Mouse (Mus musculus): ENCODE measurements at regions not wholly inside any gene's neighbourhood (a gene's known extent, or its start where the extent isn't known, plus 50 kb on each side); places are given as distances from the start of the nearest gene placed in this dataset.

DNA sequence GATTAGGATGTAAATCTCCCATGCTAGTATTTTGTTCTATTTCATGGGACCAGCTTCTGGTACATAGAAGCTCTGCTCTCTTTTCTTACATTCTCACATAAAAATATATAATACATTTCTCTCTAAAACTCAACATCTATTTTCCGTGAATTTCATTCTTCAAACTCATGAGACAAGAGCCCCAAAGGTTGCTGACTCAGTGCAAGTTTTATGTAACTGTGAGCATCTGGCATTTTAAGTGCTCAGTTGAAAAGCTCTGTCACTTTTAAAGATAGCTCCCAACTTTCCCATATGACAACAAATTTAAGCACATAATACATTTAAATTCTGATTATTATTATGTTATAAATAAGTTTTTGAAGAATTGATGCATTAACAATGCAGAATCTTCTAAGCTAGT lies 268.5 kb downstream of the AW209491 start:
- H3K9me3 ChIP-seq = no peaks in the 10 kb centered on the region
- 76% methylated on average over 1 of the region's 1 CpGs for WGBS
- H3K4me2 ChIP-seq (replicated peaks) = no peak overlapping the region
- H3K36me3 ChIP-seq = no peaks in the 10 kb centered on the region
- no peaks in the 10 kb centered on the region for H3K4me1 ChIP-seq
- H3K9ac ChIP-seq = no peak overlapping the region
- no peak overlapping the region for H3K4me3 ChIP-seq
- H3K27ac ChIP-seq = no peak overlapping the region
- no peaks in the 10 kb centered on the region for H3K27me3 ChIP-seq (replicated peaks)
- no peak for ATAC-seq (ENCODE audit: low FRiP score, low read depth)

DNA sequence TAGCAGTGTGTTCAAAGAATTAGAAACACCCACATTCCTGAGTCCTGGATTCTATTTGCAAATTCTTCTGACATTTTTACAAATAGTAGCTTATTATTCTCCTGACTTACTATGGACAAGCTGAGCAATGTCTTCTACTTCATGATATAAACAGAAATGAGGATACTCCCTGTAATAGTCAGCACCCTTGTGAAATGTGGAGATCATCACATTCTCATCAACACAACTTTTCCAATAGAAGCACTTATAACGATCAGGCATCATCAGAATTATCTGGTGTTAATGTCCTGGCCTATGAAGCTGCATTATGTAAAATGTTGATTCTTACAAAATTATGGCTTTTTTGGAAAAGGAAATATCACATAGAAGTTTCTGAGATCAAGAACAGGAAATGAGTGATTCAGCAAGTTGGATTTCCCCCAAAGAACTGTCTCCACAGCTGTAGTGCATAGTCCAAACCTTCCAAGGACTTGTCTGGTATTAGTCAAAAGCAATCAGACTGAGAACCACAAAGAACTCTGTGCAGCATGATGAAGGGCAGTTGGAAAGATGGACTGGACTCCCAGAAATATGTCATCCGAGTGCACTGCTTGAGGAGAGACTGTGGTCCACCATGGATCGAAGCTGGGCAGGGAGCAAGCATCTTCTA lies 300.3 kb downstream of the AW209491 start:
- no peaks in the 10 kb centered on the region for H3K36me3 ChIP-seq
- no peaks in the 10 kb centered on the region for H3K27me3 ChIP-seq (replicated peaks)
- H3K27ac ChIP-seq = no peak overlapping the region
- no peaks in the 10 kb centered on the region for H3K9me3 ChIP-seq
- H3K4me2 ChIP-seq (replicated peaks) = no peak overlapping the region
- 87% methylated on average over 3 of the region's 3 CpGs for WGBS
- no peaks in the 10 kb centered on the region for H3K4me1 ChIP-seq
- H3K9ac ChIP-seq = no peak overlapping the region
- no peak overlapping the region for H3K4me3 ChIP-seq
- no peak for ATAC-seq (ENCODE audit: low FRiP score, low read depth)

DNA sequence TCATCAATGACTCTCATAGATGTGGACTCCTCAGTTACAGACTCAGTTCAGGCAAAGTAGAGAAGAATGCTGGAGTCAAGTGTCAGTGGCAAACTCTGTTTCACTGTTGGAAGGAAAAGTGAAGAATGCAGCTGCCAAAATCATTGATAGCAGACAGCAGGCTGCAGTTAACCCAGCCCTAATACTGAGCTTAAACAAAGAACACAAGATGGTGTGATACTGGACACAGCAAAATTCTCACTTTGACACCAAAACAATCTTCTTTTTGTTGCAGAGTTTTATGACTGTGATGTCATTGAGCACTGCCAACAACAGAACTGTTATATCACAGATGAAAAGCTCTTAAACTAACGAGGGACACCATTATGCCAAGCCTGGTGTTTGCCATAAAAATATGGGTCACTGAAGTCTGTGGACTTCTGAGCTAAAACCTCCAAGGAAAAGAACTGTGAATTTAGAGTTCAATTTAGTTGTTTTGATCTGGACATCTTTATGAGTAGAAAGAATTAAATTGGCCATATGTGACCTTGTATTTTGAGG lies 336.3 kb downstream of the AW209491 start:
- no peak for ATAC-seq (ENCODE audit: low FRiP score, low read depth)
- Histone ChIP-seq H3K9me3 (no peaks in the 10 kb centered on the region), H3K9ac (no peak overlapping the region), H3K4me1 (no peaks in the 10 kb centered on the region), H3K4me3 (no peak overlapping the region), H3K4me2 (replicated peaks) (no peak overlapping the region), H3K36me3 (no peaks in the 10 kb centered on the region), H3K27me3 (replicated peaks) (no peaks in the 10 kb centered on the region), H3K27ac (no peak overlapping the region)
- WGBS = 45% methylated on average over 1 of the region's 1 CpGs

DNA sequence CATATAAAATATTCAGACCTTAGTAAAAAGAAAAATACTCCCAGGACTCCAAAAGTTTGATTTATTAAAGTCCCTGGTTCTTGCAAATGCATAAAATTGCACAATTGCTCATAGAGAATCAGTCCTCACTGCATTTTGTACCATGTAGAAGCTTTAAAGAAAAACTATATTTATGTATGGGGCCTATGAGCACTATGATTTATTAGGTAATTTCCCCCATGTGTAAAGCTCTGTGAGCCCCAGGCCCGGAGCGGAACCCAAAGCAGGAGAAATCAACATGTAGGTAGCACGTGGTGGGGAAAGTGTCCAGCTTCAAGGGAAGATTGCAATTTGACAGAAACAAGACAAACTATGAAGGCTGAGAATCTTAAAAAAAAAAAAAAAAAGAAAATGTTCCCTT lies 372.7 kb downstream of the AW209491 start:
- Histone ChIP-seq H3K9ac (no peak overlapping the region), H3K27ac (no peak overlapping the region), H3K4me3 (no peak overlapping the region), H3K27me3 (replicated peaks) (no peaks in the 10 kb centered on the region), H3K4me2 (replicated peaks) (no peak overlapping the region), H3K9me3 (no peaks in the 10 kb centered on the region), H3K4me1 (no peaks in the 10 kb centered on the region), H3K36me3 (no peaks in the 10 kb centered on the region)
- ATAC-seq (ENCODE audit: low FRiP score, low read depth) = no peak
- 81% methylated on average over 3 of the region's 3 CpGs for WGBS

DNA sequence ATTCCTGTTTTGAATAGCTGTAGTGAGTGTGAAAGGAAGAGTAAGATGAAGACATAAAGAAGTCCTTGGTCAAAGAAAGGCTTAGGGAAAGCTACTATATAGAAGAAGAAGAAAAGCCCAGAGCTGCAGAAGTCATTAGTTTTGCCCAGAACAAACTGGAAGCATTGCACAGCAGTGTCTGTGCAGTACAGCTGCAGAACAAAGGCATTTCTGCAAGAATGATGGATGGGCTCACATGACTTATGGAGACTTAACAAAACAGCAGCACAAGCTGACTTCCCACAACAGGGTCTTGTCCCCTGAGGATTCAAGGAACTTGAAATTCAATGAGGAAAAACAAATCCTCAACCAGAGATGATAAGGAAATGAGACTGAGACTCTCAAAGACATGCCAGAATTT lies 381.7 kb downstream of the AW209491 start:
- H3K9ac ChIP-seq = no peak overlapping the region
- no peak overlapping the region for H3K4me2 ChIP-seq (replicated peaks)
- no peaks in the 10 kb centered on the region for H3K9me3 ChIP-seq
- H3K4me3 ChIP-seq = no peak overlapping the region
- peaks cover 4% of the 10 kb centered on the region; the same call in 1 of the 2 replicates for H3K4me1 ChIP-seq
- no peaks in the 10 kb centered on the region for H3K27me3 ChIP-seq (replicated peaks)
- no peak for ATAC-seq (ENCODE audit: low FRiP score, low read depth)
- H3K36me3 ChIP-seq = no peaks in the 10 kb centered on the region
- no peak overlapping the region for H3K27ac ChIP-seq

DNA sequence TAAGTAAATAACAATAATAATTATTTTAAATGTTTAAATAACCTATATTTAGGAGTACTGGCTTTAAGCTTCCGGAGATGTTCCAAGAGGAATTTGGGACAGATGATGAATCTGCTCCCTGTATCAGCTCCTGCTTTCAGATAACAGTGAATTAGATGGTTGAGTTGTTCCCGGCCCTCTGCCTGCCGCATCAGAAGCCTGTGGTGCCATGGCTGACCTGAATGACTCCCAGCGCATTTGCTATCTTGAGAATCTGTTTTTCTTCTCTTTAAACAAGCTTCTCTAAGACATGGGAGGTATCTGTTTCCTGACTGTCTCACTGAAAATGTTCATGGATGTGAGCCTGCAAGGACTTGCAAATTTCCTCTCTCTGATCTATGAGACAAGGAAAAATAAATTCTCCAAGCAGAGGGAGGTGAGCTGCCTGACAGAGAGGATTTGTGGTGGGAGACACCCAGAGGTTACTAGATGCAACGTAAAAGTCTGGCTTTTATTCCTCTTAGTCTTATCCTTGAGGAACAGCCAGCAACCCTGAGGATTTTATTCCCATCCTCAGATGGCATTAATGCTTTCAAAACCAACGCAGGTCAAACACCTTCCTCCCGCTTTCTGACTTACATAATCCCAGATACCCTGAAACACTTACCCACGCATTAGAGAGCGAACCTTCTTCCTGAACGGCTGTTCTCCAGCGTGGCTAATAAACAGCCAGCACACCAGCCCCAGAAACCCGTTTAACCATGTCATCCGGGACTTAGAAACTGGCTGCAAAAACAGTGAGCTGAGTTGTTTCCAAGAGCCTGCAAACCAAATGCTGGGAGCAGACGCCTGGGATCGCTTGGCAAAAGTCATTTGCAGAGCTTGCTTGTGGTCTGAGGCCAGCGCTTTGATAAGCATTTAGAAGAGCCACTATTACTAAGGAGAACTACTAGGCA lies 389.1 kb downstream of the AW209491 start:
- Histone ChIP-seq H3K27ac (no peak overlapping the region), H3K4me1 (no peaks in the 10 kb centered on the region), H3K9ac (no peak overlapping the region), H3K27me3 (replicated peaks) (no peaks in the 10 kb centered on the region), H3K36me3 (no peaks in the 10 kb centered on the region), H3K4me3 (no peak overlapping the region), H3K9me3 (no peaks in the 10 kb centered on the region), H3K4me2 (replicated peaks) (no peak overlapping the region)
- WGBS = 60% methylated on average over 16 of the region's 16 CpGs
- no peak for ATAC-seq (ENCODE audit: low FRiP score, low read depth)

DNA sequence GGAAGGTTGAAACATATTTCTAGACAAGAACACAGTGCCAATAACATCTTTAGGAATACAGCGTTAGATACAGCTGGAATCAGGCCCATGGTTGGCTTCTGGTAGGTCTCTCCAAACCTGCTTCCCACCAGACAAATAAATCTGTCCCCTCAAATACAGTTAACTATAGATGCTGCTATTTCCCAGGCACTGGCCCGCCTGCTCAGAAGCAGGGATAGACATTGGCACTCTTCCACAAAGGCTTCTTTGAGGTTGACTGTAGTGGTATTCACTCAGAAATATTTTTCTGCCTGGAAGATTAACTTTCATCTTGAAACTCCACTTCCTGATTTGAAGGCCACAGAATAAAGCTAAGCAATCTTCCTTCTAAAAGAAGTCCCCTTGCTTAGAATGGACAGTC lies 396.6 kb downstream of the AW209491 start:
- no peak overlapping the region for H3K4me2 ChIP-seq (replicated peaks)
- H3K27ac ChIP-seq = no peak overlapping the region
- no peak overlapping the region for H3K4me3 ChIP-seq
- no peak overlapping the region for H3K9ac ChIP-seq
- no peaks in the 10 kb centered on the region for H3K9me3 ChIP-seq
- no peaks in the 10 kb centered on the region for H3K36me3 ChIP-seq
- ATAC-seq (ENCODE audit: low FRiP score, low read depth) = no peak
- no peaks in the 10 kb centered on the region for H3K27me3 ChIP-seq (replicated peaks)
- 85% methylated on average over 2 of the region's 2 CpGs for WGBS
- H3K4me1 ChIP-seq = no peaks in the 10 kb centered on the region

DNA sequence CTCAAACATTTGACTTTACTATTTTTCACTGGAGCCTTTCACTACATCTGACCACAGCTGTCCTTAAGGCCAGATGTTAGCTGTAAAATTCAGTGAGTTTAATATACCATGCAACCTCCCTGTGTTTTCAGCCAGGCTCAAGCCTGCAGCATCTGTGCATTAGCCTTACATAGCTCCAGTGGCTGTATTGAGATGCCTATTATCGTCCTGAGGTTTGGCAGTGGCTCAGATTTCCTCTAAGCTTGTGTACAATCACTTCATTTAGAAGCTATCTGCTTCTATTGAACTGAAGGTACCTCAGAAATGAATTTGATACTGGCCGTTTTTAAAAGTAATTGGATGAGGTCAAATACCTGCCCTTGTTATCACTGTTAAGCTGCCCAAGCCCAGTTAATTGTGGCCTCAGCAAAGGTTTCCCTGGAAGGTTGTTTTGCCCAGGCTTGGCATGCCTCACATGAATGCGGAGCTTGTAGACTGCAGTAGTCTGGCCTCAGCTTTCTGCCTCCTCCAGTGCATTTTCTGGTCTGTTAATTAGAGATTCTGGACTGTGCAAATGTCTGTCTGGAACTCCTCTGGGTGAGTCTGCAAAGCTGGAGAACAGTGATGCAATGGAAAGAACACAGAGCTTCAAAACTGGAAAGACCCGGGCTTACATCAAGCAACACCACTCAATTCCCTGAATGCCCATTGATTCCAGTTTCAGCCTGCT lies 410.2 kb upstream of the Gli3 start:
- Histone ChIP-seq H3K4me2 (replicated peaks) (no peak overlapping the region), H3K36me3 (no peaks in the 10 kb centered on the region), H3K4me1 (no peaks in the 10 kb centered on the region), H3K27me3 (replicated peaks) (no peaks in the 10 kb centered on the region), H3K9ac (no peak overlapping the region), H3K9me3 (no peaks in the 10 kb centered on the region), H3K27ac (no peak overlapping the region), H3K4me3 (no peak overlapping the region)
- WGBS = 70% methylated on average over 4 of the region's 4 CpGs
- no peak for ATAC-seq (ENCODE audit: low FRiP score, low read depth)

DNA sequence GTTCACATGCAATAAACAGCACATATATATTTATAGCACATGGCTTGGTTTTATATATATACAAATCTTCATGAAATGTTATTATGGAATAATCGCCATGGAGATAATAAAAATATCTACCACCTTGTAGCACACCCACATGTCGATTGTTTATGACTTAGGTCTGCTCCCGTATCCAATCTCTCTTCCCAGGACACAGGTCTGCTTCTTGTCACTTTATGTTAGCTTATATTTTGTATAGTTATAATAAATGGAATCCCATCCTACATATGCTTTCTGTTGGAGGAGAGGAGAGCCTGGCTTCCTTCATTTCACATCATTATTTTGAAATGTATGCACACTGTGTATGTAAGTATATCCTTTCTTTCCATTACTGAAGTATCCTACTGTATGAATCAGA lies 408.3 kb upstream of the Gli3 start:
- ATAC-seq (ENCODE audit: low FRiP score, low read depth) = no peak
- no peaks in the 10 kb centered on the region for H3K36me3 ChIP-seq
- 92% methylated on average over 3 of the region's 3 CpGs for WGBS
- no peak overlapping the region for H3K9ac ChIP-seq
- no peaks in the 10 kb centered on the region for H3K4me1 ChIP-seq
- no peak overlapping the region for H3K4me3 ChIP-seq
- H3K4me2 ChIP-seq (replicated peaks) = no peak overlapping the region
- no peak overlapping the region for H3K27ac ChIP-seq
- no peaks in the 10 kb centered on the region for H3K27me3 ChIP-seq (replicated peaks)
- no peaks in the 10 kb centered on the region for H3K9me3 ChIP-seq

DNA sequence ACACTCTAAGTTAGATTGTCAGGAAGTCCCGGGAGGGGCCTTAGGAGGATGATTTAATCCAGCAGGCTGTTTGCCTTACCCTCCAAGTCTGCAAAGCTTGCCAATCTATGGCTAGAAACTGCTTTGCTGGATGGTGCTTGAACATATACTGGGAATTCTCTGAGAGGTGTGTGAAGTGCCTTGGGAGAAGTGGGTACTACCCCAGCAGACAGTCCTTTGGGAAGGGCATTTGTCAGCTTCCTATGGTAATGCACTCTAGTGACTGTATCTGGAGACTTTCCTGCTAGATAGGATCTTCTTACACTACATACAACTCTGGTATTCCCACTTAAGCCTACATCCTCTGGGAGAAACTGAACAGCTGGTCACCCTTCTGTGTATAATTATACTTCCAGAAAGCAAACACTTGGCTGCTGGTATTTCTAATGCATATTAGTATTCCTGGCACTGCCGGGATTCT lies 384.4 kb upstream of the Gli3 start:
- H3K4me3 ChIP-seq = no peak overlapping the region
- H3K9ac ChIP-seq = no peak overlapping the region
- H3K27ac ChIP-seq = no peak overlapping the region
- 0 out of 2 replicates have a peak, but pooled peaks have one; percentile 50 for ATAC-seq (ENCODE audit: low FRiP score, low read depth)
- no peak overlapping the region for H3K4me2 ChIP-seq (replicated peaks)
- H3K36me3 ChIP-seq = no peaks in the 10 kb centered on the region
- H3K4me1 ChIP-seq = no peaks in the 10 kb centered on the region
- H3K27me3 ChIP-seq (replicated peaks) = no peaks in the 10 kb centered on the region
- WGBS = 76% methylated on average over 2 of the region's 2 CpGs
- no peaks in the 10 kb centered on the region for H3K9me3 ChIP-seq

DNA sequence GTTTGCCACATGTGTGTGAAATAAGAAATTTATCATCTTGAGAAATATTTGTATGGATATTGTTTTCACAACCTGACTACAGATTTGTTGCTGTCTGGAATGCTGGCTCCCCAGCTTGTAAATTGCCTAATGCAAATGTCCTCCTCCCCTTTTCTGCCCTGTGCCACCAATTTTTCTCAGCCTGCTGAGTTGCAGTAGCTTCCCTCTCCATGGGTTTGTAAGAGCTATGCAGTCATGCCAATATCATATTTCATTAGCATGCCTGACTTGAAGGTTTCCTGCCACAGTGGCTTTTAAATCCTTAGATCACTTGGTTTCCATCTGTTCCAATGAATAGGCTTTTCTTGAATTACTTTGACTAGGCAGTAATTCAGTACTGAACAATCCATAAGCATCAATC lies 383.9 kb upstream of the Gli3 start:
- H3K4me3 ChIP-seq = no peak overlapping the region
- no peak overlapping the region for H3K4me2 ChIP-seq (replicated peaks)
- no peaks in the 10 kb centered on the region for H3K36me3 ChIP-seq
- no peak overlapping the region for H3K27ac ChIP-seq
- peak; percentile 56; the same call in 1 of the 2 replicates for ATAC-seq (ENCODE audit: low FRiP score, low read depth)
- H3K4me1 ChIP-seq = no peaks in the 10 kb centered on the region
- H3K27me3 ChIP-seq (replicated peaks) = no peaks in the 10 kb centered on the region
- H3K9ac ChIP-seq = no peak overlapping the region
- H3K9me3 ChIP-seq = no peaks in the 10 kb centered on the region

DNA sequence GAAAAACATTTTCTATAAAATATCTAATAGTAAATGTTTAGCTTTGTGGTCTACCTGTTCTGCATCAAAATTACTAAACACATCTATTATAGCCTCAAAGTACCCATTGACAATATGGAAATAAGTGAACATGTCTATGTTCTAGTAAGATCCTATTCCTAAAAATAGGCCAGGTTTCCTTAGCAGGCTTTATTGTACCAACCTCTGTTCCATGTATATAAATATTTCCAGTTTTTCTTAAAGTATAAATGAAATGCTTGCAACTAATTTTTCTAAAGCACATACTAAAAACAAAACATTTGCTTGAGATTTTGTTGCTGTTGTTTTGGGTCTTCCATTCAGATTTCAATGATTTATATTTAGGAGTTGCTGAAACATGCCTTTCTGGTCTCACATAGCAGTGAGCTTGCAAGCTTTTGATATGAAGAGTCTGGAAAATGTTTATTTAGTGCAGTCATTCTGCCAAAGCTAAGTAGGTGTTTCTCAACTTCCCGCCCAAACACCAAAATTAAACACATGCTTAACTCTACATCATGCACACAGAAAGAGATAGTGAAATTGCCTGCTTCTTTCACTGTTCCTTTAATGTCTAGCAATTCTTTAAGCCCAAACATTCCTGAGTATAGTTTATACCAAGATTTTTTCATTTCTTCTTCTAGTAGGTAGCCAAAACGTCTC lies 380.6 kb upstream of the Gli3 start:
- H3K4me1 ChIP-seq = no peaks in the 10 kb centered on the region
- ATAC-seq (ENCODE audit: low FRiP score, low read depth) = no peak
- no peak overlapping the region for H3K9ac ChIP-seq
- H3K9me3 ChIP-seq = no peaks in the 10 kb centered on the region
- H3K4me3 ChIP-seq = no peak overlapping the region
- 85% methylated on average over 2 of the region's 2 CpGs for WGBS
- H3K4me2 ChIP-seq (replicated peaks) = no peak overlapping the region
- no peak overlapping the region for H3K27ac ChIP-seq
- H3K27me3 ChIP-seq (replicated peaks) = no peaks in the 10 kb centered on the region
- H3K36me3 ChIP-seq = no peaks in the 10 kb centered on the region

All from neural tube, embryonic 12.5 days (tissue).